Mouse (Mus musculus) liver, embryonic 11.5 days (tissue): Measurements from ENCODE around the gene Wnt10a. TPM values are rescaled to one million over a fixed set of nuclear protein-coding genes. Genes with fewer than 3 reads are reported as not detected.

ENCODE experiments used
- ATAC-seq: fragments of 200-750 bp; cut with Nextera tagmentation; replicated peaks from 2 replicates; pipeline ENCODE4 v1.8.0; 2017; ENCODE audit warnings: moderate number of reproducible peaks, mild to moderate bottlenecking, moderate TSS enrichment, moderate library complexity; ENCODE audit not compliant: low FRiP score
- DNase-seq: peaks from one replicate; pipeline ENCODE4 v3.0.0-alpha.2; 2017; ENCODE audit warnings: low spot score
- H3K27ac ChIP-seq: fragments of 300-500 bp; sonication (generic); 2 replicates; pipeline ENCODE4 v1.5.1; 2014; ENCODE audit warnings: mild to moderate bottlenecking, low read depth, low read length, control low read depth
- H3K27me3 ChIP-seq: fragments of 300-500 bp; sonication (generic); replicated peaks from 2 replicates; pipeline ENCODE4 v1.6.1; 2014; ENCODE audit warnings: low read length, mixed read lengths; ENCODE audit not compliant: control insufficient read depth, insufficient read depth
- H3K36me3 ChIP-seq: fragments of 300-500 bp; sonication (generic); 2 replicates; pipeline ENCODE4 v1.6.1; 2014; ENCODE audit warnings: mild to moderate bottlenecking, low read length, moderate library complexity, mixed read lengths; ENCODE audit not compliant: control insufficient read depth, insufficient read depth
- H3K4me1 ChIP-seq: fragments of 300-500 bp; sonication (generic); replicated peaks from 2 replicates; pipeline ENCODE4 v1.6.1; 2014; ENCODE audit warnings: low read length, mixed read lengths; ENCODE audit not compliant: control insufficient read depth, insufficient read depth
- H3K4me2 ChIP-seq: fragments of 300-500 bp; sonication (generic); 2 replicates; pipeline ENCODE4 v1.6.1; 2014; ENCODE audit warnings: mild to moderate bottlenecking, control low read depth, moderate library complexity
- H3K4me3 ChIP-seq: fragments of 300-500 bp; sonication (generic); 2 replicates; pipeline ENCODE4 v1.5.1; 2014; ENCODE audit warnings: low read depth, low read length, control low read depth
- H3K9ac ChIP-seq: fragments of 300-500 bp; sonication (generic); 2 replicates; pipeline ENCODE4 v1.6.1; 2014; ENCODE audit warnings: low read depth, low read length, control low read depth
- H3K9me3 ChIP-seq: fragments of 300-500 bp; sonication (generic); 2 replicates; pipeline ENCODE4 v1.6.1; 2016; ENCODE audit warnings: low read length, inconsistent platforms, mixed read lengths; ENCODE audit not compliant: control insufficient read depth
- WGBS: fragments of 180-500 bp; shearing (Covaris S2); extraction: QIAGEN DNeasy Blood & Tissue Kit; methylation state at CpG from one replicate; pipeline ENCODE4 v1.1.7; 2014; 5-methylcytosine and 5-hydroxymethylcytosine counted together
- polyA plus RNA-seq: library from polyadenylated mRNA; unstranded; fragments of >200 nt; fragmentation: Nextera tagmentation; extraction: Ambion mirVana; gene quantifications from 2 replicates; pipeline ENCODE4 v1.2.1, GENCODE M21; 2014

The Wnt10a gene
- polyA plus RNA-seq, 1 experiment from 2014 or later = 0.22 TPM

DNA sequence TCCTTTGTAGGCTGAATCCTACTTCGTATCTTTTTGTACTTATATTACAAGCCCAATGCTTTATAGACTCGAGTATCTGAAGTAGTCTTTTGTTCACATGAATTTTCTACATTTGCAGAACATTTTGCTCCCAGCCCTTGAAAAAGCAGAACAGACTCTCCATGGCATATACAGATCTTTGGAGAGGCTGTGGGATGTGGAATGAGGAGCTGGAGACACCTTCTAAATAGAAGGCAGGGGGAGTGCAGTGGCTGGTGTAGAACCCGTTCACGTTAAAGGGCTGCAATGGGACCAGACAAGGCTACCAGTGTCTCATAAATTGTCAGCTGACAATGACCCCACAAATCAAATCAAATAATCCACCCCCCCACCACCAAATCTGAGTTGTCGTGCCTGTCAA is 57.6 kb downstream of the Wnt10a start:
- no peak for DNase-seq
- H3K4me2 ChIP-seq = no peak overlapping the region
- H3K4me3 ChIP-seq = no peak overlapping the region
- H3K9ac ChIP-seq = no peak overlapping the region
- no peaks in the 10 kb centered on the region for H3K9me3 ChIP-seq
- ATAC-seq = no peak
- 56% methylated on average over 5 of the region's 5 CpGs for WGBS
- H3K36me3 ChIP-seq = no peaks in the 10 kb centered on the region
- no peak overlapping the region for H3K27ac ChIP-seq
- no peaks in the 10 kb centered on the region for H3K4me1 ChIP-seq
- H3K27me3 ChIP-seq = peaks cover 54% of the 10 kb centered on the region

DNA sequence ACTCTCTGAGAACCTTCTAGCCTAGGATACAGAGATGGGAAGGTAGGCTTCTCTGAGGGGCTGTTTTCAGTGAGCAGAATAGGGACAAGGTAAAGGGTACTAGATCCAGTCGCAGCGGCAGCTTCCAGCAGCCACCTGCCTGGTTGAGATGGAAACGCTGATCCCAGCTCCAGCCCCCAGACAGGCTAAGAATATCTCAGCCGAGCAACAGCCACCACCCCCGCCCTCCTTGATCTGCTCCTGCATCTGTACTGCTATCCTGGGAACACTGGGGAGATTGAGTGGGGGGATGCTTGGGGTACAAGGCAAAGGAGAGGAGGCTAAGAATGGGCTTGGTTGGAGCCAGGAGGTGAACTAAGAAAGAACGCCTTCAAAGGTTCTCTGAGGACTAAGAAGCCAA is 58.9 kb downstream of the Wnt10a start:
- H3K27me3 ChIP-seq = peaks cover 67% of the 10 kb centered on the region
- no peaks in the 10 kb centered on the region for H3K36me3 ChIP-seq
- H3K4me3 ChIP-seq = no peak overlapping the region
- no peak overlapping the region for H3K4me2 ChIP-seq
- no peaks in the 10 kb centered on the region for H3K9me3 ChIP-seq
- no peak overlapping the region for H3K27ac ChIP-seq
- H3K4me1 ChIP-seq = peaks cover 4% of the 10 kb centered on the region
- ATAC-seq (no peak), DNase-seq (no peak)
- 15% methylated on average over 6 of the region's 6 CpGs for WGBS
- H3K9ac ChIP-seq = no peak overlapping the region

DNA sequence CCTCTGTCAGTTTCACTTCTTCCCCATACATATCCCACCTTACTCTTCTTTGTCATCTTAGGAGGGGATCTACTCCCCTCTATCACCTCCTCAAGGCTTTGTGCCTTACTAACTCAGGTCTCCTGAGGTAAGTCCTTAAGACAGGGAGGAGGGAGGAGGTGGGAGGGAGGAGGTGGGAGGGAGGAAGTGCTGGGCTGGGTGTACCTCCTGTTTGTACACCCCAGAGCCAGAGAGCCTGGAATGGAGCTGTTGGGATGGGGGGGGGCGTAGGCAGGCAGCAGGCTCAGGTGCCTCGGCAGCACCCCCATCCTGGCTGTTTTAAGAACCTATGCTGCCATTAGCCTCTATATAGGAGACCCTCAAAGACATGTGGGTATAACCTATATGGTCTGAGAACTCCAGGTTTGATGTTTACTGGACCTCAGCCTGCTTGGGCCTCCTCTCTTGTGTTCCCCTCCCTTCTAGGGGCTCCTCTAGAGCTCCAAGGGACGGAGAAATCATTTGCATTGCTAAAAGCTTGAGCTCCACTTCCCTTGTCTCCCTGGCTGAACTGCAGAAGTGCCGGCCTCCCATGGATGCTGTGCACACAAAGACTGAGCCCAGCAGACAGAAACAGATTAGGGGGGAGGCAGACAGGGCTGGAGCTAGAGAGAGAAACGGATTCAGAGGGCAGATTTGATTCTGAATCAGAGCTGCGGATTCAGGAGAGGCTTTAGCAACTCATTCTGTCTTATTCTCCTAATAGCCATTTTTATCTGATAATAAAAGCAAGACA is 59.9 kb downstream of the Wnt10a start:
- no peak for ATAC-seq
- Histone ChIP-seq H3K9ac (no peak overlapping the region), H3K36me3 (no peaks in the 10 kb centered on the region), H3K9me3 (no peaks in the 10 kb centered on the region), H3K4me3 (no peak overlapping the region), H3K4me2 (no peak overlapping the region), H3K4me1 (peaks cover 9% of the 10 kb centered on the region), H3K27me3 (peaks cover 76% of the 10 kb centered on the region), H3K27ac (no peak overlapping the region)
- no peak for DNase-seq
- WGBS = 13% methylated on average over 6 of the region's 6 CpGs

Other genes with a start within 250 kb of the Wnt10a start
- 0.10 TPM in 1 of 2 replicates, not detected in the other for gene Plcd4, start 248.6 kb upstream of the Wnt10a start, polyA plus RNA-seq
- gene Usp37, start 247.2 kb upstream of the Wnt10a start, polyA plus RNA-seq = 28.8 and 32.3 TPM in 2 replicates
- 6.5 and 8.1 TPM in 2 replicates for gene Zfp142, start 203.3 kb upstream of the Wnt10a start, polyA plus RNA-seq
- gene Bcs1l, start 203.2 kb upstream of the Wnt10a start, polyA plus RNA-seq = 25.7 and 26.4 TPM in 2 replicates
- gene Rnf25, start 190.1 kb upstream of the Wnt10a start, polyA plus RNA-seq = 6.0 and 8.1 TPM in 2 replicates
- gene Stk36, start 190.1 kb upstream of the Wnt10a start, polyA plus RNA-seq = 3.0 and 3.2 TPM in 2 replicates
- 31.5 and 35.0 TPM in 2 replicates for gene Ttll4, start 129.8 kb upstream of the Wnt10a start, polyA plus RNA-seq
- gene Cyp27a1, start 77.9 kb upstream of the Wnt10a start, polyA plus RNA-seq = 2.7 and 4.0 TPM in 2 replicates
- not detected in 2 replicates for gene Prkag3, start 42.3 kb upstream of the Wnt10a start, polyA plus RNA-seq
- gene Wnt6, start 19.6 kb upstream of the Wnt10a start, polyA plus RNA-seq = 1.5 and 2.4 TPM in 2 replicates
- 0.35 and 0.36 TPM in 2 replicates for gene Cdk5r2, start 63.4 kb downstream of the Wnt10a start, polyA plus RNA-seq
- 0.23 and 0.31 TPM in 2 replicates for gene Fev, start 93.9 kb downstream of the Wnt10a start, polyA plus RNA-seq
- gene Cryba2, start 101.6 kb downstream of the Wnt10a start, polyA plus RNA-seq = not detected in 2 replicates
- gene Cfap65, start 144.1 kb downstream of the Wnt10a start, polyA plus RNA-seq = not detected in 2 replicates
- 2.2 and 2.7 TPM in 2 replicates for gene Ihh, start 160.2 kb downstream of the Wnt10a start, polyA plus RNA-seq